Mouse (Mus musculus) lung, adult 10 weeks (tissue): Measurements from ENCODE around the gene Olfr558. TPM values are rescaled to one million over a fixed set of nuclear protein-coding genes. Genes with fewer than 3 reads are reported as not detected.

ENCODE experiments used
- polyA plus RNA-seq: library from polyadenylated mRNA; stranded (reverse); fragments of 350-450 nt; fragmentation: Illumina TruSeq; extraction: RNeasy Lipid Tissue Mini Kit (QIAGEN cat#74804); gene quantifications from one replicate; pipeline ENCODE4 v1.2.3, GENCODE M21; 2014; ENCODE audit warnings: low read depth, low replicate concordance; ENCODE audit not compliant: insufficient read depth

Gene Olfr558
- polyA plus RNA-seq = 0.21 TPM

DNA sequence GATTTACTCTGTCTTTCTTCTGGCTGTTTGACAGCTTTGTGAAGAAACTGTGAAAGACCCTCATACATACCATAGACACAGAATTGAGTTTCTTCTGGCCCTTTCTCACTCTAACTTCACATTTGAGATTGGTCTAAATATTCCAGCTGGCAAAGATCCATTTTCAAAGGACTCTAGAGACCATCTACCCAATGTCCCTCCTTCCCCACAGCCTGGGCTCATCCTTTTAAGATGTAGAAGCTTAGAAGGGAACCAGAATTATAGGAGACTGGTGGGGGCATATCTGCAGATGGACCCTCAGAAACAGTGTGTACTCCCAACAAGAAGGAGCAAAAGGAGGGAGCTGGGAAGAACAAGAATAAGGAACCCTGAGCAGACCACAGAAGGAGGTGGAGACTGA is at the start of gene Olfr558:
Olfr558 (plus strand) TSS at position 301 of the 400 bp plus-strand sequence.

DNA sequence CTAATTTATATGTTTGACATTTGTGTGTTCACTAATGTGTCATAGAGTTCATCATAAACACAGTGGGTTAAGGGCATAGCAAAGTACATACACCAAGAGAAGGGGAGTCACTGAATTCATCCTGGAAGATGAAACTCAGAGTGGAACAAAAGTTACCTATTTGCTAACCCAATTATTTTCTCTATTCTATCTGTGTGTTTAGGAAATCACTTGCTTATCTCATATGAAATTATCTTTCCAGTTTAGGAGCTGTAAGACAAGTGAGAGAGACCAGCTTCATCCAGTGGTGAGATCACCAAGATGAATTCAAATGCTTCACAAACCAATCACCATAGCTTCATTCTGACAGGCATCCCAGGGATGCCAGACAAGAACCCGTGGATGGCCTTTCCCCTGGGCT is 43.5 kb upstream of the Olfr558 start, which contains the start of gene Olfr555:
Olfr555 (plus strand) TSS at position 301 of the 400 bp plus-strand sequence.

DNA sequence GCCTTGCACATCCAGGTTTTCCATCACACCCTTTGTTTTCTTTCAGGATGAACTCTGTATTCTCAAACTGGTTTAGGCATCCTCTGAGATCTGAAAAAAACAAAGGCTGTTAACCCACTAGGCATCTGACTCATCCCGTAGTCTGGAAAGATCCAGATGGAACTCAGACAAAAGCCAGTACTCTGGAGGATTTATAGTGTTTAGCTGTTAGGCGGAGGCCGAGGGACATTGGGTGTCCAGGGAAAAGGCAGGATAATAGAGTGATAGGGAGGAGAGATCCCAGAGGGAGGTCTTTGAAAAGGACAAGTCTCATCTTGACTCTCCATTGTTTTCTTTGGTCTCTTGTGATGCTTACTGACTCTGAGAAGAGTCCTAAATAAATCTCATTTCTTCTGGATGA is 37.4 kb upstream of the Olfr558 start, which contains the start of gene Olfr556:
Olfr556 (plus strand) TSS at position 301 of the 400 bp plus-strand sequence.

DNA sequence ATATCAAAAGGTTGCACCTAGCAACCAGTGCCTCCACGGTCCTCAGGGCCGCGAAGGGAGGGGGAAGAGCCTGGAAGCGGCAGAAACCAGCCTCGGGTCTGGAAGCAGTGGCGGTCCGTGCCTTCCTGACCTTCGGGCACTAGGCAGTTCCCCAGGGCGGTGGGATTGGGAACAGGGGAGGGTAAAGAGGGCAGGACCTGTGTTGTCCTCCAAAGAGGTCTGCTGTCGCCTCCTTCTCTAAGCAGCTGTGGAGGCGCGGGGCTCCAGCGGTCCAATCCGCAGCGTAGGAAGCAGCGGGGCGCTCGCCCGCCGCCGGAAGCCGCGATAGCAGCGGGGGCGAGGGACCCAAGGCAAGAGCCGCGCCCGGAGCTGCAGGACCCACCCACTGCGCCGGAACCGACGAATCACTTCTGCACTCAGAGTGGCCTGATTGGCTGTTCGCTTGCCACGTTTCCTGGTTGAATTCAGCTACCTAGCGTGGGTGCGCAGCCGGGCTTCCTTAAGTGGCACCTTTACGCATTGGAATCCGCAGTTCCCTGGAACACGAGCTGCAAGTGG is 15.0 kb upstream of the Olfr558 start, which contains the start of gene Trim68:
Trim68 (minus strand) TSS at position 384 of the 558 bp plus-strand sequence.

DNA sequence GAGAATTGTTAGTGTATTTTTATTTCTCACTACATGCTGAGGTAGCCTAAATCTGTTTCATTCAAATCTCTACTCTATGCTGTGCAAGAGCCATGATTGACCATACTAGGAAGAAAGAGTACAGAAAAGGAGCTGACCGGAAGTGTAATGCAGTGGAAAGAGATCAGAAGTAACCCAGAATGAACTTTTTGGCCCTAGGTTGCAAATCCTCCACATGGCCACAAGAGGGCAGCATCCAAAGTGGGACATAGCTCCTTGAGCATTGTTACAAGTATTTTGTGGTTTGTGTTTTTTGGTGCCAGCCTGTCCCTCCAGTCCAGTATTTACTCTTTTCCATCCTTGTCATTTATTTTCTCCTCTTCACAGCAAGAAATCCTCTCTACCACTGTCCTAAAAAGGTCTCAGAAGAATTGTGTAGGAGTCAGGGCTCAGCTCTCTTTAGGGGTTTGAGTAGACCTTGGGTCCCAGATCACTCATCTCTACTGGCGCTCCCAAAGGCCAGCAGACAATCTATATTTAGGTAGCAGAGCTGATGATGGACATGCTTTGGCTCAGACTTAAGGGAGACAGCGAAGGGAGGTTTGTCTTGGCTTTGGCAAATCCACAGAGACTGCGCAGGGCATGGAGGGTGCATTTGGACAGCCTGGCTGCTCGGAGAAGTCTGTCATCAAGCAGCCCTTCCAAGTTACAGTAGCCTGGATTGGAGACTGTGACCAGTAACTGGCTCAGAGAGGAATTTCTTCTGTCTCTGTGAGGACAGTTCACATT is 6.5 kb upstream of the Olfr558 start, which contains the start of gene Olfr557:
Olfr557 (plus strand) TSS at position 553 of the 768 bp plus-strand sequence.

DNA sequence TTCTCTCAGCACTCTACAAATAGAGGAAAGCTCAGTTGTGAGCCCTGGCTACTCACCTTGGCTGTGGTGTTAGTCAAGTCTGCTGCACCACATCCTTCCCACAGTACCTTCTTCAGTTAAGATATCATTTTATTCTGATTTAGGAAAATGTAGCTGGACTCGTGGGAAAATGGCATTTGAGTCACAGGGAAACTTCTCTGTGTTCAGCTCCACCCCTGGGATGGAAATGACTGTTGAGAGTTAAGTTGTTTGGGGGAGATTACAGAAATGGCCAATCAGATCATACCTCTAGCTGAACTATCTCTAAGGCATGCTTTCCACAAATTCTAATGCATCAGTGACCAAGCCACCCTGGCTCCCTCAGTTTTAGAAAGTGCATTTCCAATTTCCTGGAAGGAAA is 17.0 kb downstream of the Olfr558 start, which contains the start of gene Olfr33:
Olfr33 (minus strand) TSS at position 101 of the 400 bp plus-strand sequence.

DNA sequence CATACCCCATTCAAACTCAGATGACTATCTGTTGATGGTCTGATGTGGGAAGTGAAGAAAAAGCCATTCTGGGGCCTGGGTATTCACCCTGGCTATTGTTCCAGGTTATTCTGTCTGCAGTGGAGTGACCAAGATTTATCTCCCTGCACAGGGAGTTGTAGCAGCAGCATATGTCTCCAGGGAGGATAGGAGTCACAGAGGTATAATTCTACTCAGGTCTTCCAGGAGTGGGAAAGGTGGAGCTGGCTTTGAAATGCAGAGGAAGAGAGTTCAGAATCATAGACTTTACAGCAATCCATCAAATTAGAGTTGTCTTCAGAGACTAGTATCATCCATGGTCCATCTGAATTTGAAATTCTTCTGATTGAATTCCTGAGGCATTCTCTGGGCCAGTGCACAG is 25.4 kb downstream of the Olfr558 start, which contains the start of gene Olfr559:
Olfr559 (minus strand) TSS at position 101 of the 400 bp plus-strand sequence.

DNA sequence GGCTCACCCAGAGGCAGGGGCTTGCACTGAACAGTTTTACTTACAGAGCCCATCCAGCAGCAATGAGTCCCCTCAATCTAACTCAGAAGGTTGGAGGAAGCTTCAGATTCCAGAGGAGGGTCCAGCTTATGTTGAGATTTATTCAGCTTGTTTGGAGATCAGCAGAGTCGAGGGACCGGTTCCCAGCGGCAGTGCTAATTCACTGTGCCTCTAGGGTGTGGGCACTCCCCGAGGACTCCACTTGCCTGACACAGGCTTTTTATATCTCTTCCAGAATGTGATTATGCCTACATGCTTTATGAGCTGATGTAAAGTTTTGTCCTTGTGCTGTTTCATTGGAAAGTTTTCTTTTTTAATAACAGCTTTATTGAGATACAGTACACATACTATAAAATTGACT is 57.3 kb downstream of the Olfr558 start, which contains the start of the genes Olfr560 and Olfr78:
Olfr560 (minus strand) TSS at position 101 of the 400 bp plus-strand sequence.
Olfr78 (minus strand) TSS at position 206 of the 400 bp plus-strand sequence.

Other genes with a start within 250 kb of the Olfr558 start
- gene Olfr543, start 220.5 kb upstream of the Olfr558 start, polyA plus RNA-seq = not detected
- not detected for gene Olfr544, start 213.9 kb upstream of the Olfr558 start, polyA plus RNA-seq
- not detected for gene Olfr545, start 202.6 kb upstream of the Olfr558 start, polyA plus RNA-seq
- not detected for gene Olfr547, start 167.5 kb upstream of the Olfr558 start, polyA plus RNA-seq
- gene Olfr548-ps1, start 161.3 kb upstream of the Olfr558 start, polyA plus RNA-seq = not detected
- gene Olfr549, start 152.3 kb upstream of the Olfr558 start, polyA plus RNA-seq = not detected
- 9.4 TPM for gene Trim21, start 136.7 kb upstream of the Olfr558 start, polyA plus RNA-seq
- gene Olfr550, start 130.8 kb upstream of the Olfr558 start, polyA plus RNA-seq = 1.3 TPM
- not detected for gene Olfr551, start 110.3 kb upstream of the Olfr558 start, polyA plus RNA-seq
- not detected for gene Olfr552, start 104.4 kb upstream of the Olfr558 start, polyA plus RNA-seq
- not detected for gene Olfr553, start 84.0 kb upstream of the Olfr558 start, polyA plus RNA-seq
- gene Olfr554, start 63.8 kb upstream of the Olfr558 start, polyA plus RNA-seq = not detected
- gene Olfr555, start 43.4 kb upstream of the Olfr558 start, polyA plus RNA-seq = not detected
- not detected for gene Olfr556, start 37.3 kb upstream of the Olfr558 start, polyA plus RNA-seq
- 7.2 TPM for gene Trim68, start 14.9 kb upstream of the Olfr558 start, polyA plus RNA-seq
- not detected for gene Olfr557, start 6.3 kb upstream of the Olfr558 start, polyA plus RNA-seq
- gene Olfr33, start 16.9 kb downstream of the Olfr558 start, polyA plus RNA-seq = not detected
- gene Olfr559, start 25.3 kb downstream of the Olfr558 start, polyA plus RNA-seq = not detected
- gene Olfr560, start 57.2 kb downstream of the Olfr558 start, polyA plus RNA-seq = not detected
- gene Olfr78, start 57.3 kb downstream of the Olfr558 start, polyA plus RNA-seq = not detected
- not detected for gene Olfr561, start 69.0 kb downstream of the Olfr558 start, polyA plus RNA-seq
- gene Olfr564, start 101.3 kb downstream of the Olfr558 start, polyA plus RNA-seq = not detected
- gene Olfr566, start 156.6 kb downstream of the Olfr558 start, polyA plus RNA-seq = not detected
- not detected for gene Olfr568, start 174.9 kb downstream of the Olfr558 start, polyA plus RNA-seq
- gene Olfr569, start 188.7 kb downstream of the Olfr558 start, polyA plus RNA-seq = not detected
- gene Olfr570, start 192.4 kb downstream of the Olfr558 start, polyA plus RNA-seq = not detected
- gene Olfr571, start 215.3 kb downstream of the Olfr558 start, polyA plus RNA-seq = not detected
- not detected for gene Olfr572, start 222.2 kb downstream of the Olfr558 start, polyA plus RNA-seq
- gene Olfr573-ps1, start 240.4 kb downstream of the Olfr558 start, polyA plus RNA-seq = not detected
- not detected for gene Olfr574, start 246.3 kb downstream of the Olfr558 start, polyA plus RNA-seq